Mouse (Mus musculus) frontal cortex, adult 2 months (tissue): Measurements from ENCODE around the gene Topors. TPM values are rescaled to one million over a fixed set of nuclear protein-coding genes. Genes with fewer than 3 reads are reported as not detected.
"Not testable (repeated sequence)": the region's sequence is repeated elsewhere in the genome, so short reads cannot be mapped to it uniquely, and the experiment has no call there.

Source experiments
- DNase-seq, 2 experiments: peaks; one replicate each; pipeline ENCODE4 v3.0.0; 2022; ENCODE audit warnings: low spot score in 1 of 2; ENCODE audit errors: extremely low spot score in 1 of 2
- polyA plus RNA-seq: library from polyadenylated mRNA; depleted of rRNA; stranded (reverse); fragments of >200 nt; gene quantifications from 2 replicates; pipeline ENCODE4 v1.2.3, GENCODE M21; 2012; rRNA removed

Gene Topors
- 11.1 and 12.3 TPM in 2 replicates for polyA plus RNA-seq

- DNase-seq, result peak; percentile 93 to 96
Measured at GRCm38 (mm10) chr4:40269430-40270032, at the start of gene Topors, which contains the start of gene Smim27. Topors (minus strand) TSS chr4:40269850. Smim27 (plus strand) TSS chr4:40269579.

- no peak for DNase-seq
Measured at GRCm38 (mm10) chr4:40317404-40317803, 47.8 kb upstream of the Topors start.

- DNase-seq, result no peak
Measured at GRCm38 (mm10) chr4:40313026-40313425, 43.4 kb upstream of the Topors start.

GRCm38 (mm10) chr4:40312213-40312612 lies 42.6 kb upstream of the Topors start:
- DNase-seq, result no peak

DNA sequence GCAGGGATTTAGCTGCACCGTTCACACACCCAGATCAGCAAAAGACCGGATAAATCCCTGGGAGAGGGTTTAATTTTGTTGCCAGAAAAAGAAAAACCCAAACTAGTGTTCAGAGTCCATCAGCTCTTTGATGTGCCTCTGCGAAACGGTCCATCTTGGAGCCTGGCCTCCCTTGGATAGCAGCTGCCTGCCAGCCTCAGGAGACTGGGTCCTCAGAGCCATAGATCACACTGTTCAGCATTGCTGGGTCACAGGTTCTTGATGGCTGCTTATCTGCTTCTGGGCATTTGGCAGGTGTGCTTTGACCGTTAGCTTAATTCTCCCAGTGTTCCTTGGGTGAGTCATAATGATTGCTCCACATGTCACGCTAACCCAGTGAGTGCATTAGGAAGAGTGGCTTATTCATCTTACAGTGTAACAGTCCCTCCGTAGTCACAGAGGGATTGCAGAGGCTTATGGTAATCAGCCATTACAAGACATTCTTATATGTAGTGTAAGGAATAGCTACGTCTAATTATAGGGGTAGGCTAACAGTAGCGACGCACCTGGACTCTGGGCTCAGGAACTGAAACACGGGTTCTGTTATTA lies 41.2 kb upstream of the Topors start:
- no peak for DNase-seq

DNA sequence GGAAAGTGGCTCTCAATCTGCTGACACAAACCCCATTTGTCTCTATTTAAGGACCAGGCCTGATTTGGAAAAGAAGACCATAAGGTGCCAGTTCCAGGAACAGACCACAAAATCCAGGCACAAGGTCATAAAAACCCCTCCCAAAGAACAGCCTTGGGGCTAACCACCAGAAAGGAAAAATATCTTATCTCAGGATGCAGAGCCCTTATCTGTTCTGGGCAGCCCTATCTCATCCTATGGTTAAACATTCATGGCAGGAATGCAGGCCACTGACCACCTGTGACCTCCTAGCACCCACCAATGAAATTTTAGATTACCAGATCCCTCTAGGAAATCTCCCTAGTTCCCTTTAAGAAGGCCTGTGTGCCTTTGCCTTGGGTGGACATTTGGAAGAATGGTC lies 40.0 kb upstream of the Topors start:
- DNase-seq, result no peak

DNA sequence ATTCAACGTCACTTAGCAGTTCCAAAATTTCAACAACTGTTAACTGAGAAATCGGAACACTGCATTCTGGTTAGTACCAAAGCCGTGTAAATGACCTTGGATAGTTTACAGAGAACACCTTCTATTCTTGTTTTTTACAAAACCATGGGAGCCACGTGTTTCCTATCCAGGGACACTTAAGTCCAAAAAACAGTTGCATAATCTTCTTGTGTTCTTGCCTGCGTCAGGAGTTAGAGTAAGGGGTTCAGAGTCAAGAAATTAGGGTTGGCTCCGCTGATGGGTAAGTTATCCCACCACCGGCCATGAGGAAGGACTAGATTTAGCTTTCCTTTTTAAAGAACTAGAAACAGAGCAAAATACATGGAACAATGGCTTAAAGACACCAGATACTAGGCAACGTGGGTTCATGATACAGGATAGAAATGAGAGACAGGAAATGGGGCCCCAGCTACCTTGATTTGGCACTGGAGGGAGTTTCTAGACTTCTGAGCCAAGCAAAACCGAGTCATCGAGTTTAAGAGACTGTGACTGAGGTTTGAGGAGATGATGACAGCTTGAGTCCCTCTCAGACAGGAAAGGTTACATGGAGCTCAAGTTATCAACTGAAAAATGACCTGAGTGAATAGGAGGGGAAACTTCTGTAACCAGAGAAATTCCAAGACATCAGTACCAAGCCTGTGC lies 32.9 kb upstream of the Topors start:
- DNase-seq, result no peak

GRCm38 (mm10) chr4:40301076-40301789 lies 31.6 kb upstream of the Topors start:
- peak; percentile 51 to 93 for DNase-seq

DNA sequence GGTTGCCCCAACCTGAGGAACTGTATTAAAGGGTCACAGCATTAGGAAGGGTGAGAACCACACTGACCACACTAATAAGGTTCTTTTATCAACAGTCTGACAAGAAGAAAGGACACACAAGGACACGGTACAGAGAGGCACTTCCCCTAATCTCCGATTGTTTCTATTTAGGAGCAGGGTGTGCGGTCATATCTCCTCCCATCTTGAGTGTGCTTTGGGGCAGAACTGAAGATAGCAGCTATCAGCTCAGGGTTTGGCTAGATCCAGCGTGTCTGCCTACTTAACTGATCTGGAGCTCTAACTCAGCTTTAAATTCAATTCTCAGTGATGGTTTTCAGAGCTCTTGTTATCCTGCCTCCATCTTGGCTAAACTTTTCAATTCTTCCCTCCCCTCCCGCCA lies 29.5 kb upstream of the Topors start:
- DNase-seq, result no peak

- DNase-seq, result not testable (repeated sequence)
Measured at GRCm38 (mm10) chr4:40291511-40291910, 21.9 kb upstream of the Topors start.

- no peak for DNase-seq
Measured at GRCm38 (mm10) chr4:40289046-40289445, 19.4 kb upstream of the Topors start.

DNA sequence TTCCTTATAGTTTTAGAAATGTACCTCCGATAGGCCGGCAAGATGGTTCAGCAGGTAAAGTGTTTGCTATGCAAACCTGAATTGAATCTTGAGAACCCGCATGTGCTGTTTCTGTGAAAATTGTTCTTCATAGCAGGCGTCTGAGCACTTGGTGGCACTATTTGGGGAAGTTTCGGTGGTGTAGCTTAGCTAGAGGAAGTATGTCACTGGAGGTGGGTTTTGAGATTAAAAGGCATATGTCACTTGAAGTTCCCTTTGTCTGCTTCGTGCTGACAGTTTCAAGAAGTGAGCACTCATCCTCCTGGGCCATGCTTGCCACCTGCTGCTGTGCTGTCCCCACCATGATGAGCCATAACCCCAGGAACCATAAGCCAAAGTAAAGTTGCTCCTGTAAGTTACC lies 17.8 kb upstream of the Topors start:
- DNase-seq, result no peak

GRCm38 (mm10) chr4:40285582-40285981 lies 15.9 kb upstream of the Topors start:
- DNase-seq, result peak; percentile 62 to 91

DNA sequence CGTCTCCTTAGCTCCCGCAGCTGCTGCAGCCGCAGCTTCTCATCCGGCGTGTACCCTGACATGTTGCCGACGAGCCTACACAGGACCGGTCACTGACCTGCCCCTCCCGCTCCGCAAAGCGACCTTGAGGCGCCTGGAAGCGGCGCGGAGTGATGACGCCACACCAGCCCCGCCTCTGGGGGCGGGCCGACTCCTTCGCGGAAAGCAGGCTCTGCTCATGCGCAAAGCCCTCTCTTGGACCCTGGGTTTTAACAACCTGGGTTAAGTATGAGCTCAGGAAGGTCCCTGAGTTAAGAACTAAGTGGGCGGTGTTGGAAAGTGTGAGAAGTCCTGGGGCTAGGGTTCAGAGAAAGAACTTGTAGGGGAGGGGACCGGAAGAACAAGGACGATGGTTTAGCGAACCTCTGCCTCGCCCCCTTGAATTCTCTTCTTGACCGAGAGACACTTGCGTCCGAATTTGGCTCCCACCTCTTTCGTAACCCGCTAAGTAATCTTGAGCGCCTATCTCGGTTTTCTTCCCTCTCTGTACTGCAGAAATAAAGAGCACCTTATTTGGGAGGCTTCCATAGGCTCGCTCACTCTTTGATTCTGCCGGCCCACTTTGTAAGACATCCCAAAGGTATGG lies 9.7 kb upstream of the Topors start, which contains the start of gene Ndufb6:
Ndufb6 (minus strand) TSS at position 146 of the 625 bp plus-strand sequence.
- DNase-seq, result peak; percentile 79 to 94

GRCm38 (mm10) chr4:40278880-40279275 lies 9.2 kb upstream of the Topors start:
- peak; percentile 11 to 19 for DNase-seq

DNA sequence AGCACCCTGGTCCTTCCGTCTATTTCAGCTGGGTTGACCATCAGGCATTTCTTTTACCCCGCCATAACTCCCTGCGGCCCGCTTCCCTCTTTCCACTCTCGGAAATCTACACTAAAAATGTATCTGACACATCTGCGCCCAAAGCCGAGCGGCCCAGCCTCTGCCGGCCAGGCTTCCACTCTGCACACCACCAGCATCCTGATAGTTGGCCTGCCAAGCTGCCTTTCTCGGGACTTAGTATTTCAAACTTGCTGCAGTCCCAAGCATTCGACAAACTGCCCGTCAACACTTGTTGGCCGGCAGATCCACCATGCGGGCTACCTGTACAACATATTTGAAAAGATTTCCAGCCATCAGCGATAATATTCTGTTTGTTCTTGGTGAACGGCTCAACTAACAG lies 815 bp downstream of the Topors start:
- DNase-seq, result peak in 1 of 2 experiments; percentile 7

DNA sequence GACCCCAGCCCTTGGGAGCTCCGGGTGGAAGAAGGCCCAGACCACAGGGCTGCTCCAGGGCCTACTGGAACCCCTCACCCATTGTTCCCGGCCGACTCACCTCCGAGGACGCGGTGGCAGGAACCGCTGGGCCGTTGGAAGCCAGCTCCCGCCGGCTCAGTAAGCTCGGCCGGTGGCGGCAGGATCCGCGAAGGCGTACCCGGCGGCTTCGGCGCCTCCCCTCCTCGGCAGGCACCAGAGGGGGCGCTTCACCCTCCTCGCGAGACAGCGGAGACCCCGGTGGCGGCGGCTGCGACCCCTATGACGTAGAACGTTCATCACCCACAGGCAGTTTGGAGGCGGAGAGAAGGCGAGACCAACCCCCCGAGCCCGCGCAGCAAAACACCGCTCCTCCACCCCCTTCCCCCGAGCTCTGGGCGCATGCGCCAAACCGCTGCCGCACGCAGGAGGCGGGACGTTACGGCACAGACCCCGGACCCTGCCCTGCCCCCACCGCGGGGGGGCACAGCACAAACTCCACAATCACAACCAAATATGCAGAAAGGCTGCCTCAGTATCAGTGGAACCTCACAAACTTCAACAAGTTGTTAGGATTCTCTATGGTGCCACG lies 1.3 kb downstream of the Topors start:
- DNase-seq, result peak; percentile 85 to 93

- peak in 1 of 2 experiments; percentile 20 for DNase-seq
Measured at GRCm38 (mm10) chr4:40267681-40268080, 2.0 kb downstream of the Topors start.

GRCm38 (mm10) chr4:40264321-40264720 lies 5.3 kb downstream of the Topors start:
- no peak for DNase-seq

GRCm38 (mm10) chr4:40254385-40255103 lies 15.1 kb downstream of the Topors start:
- DNase-seq, result no peak
